Mouse (Mus musculus) thymus, adult 2 months (tissue): ENCODE data around the gene Ehbp1.

Source experiments
- CTCF ChIP-seq: fragments of 200-500 bp; IDR thresholded peaks from 2 replicates; pipeline ENCODE4 v1.5.1; 2012; ENCODE audit warnings: mild to moderate bottlenecking, control low read depth, low read length, moderate library complexity, borderline replicate concordance; ENCODE audit not compliant: control insufficient read depth, poor library complexity, insufficient read depth; ENCODE audit errors: extremely low read depth
- POLR2A ChIP-seq: fragments of 200-500 bp; IDR thresholded peaks from 2 replicates; pipeline ENCODE4 v1.6.1; 2012; ENCODE audit warnings: mild to moderate bottlenecking, low read length, control low read depth, moderate library complexity; ENCODE audit not compliant: control insufficient read depth, poor library complexity, insufficient read depth; ENCODE audit errors: extremely low read depth

- TF ChIP-seq CTCF (no peak), POLR2A (no peak)
These were observed 72.9 kb downstream of the Ehbp1 start for GRCm38 (mm10) chr11:22269173-22269572.
